Mouse (Mus musculus) MEL (cell line): ENCODE measurements around the gene Sqor. TPM values are rescaled to one million over a fixed set of nuclear protein-coding genes. Genes with fewer than 3 reads are reported as not detected.

Source experiments
- DNase-seq: peaks from one replicate; pipeline ENCODE4 v3.0.0; 2011; ENCODE audit warnings: low read depth, low spot score
- H3K27ac ChIP-seq: 2 replicates; pipeline ENCODE4 v1.5.1; 2012; ENCODE audit warnings: low read depth, mild to moderate bottlenecking, control low read depth, low read length, moderate library complexity; ENCODE audit not compliant: control insufficient read depth
- H3K27me3 ChIP-seq, 2 experiments: fragments of 150-350 bp in 1 of 2; sonication (generic) in 1 of 2; 2 replicates each; pipeline ENCODE4 v1.6.1; 2012; ENCODE audit warnings: low read length in 2 of 2, mild to moderate bottlenecking in 2 of 2, improper control_type of control experiment in 1 of 2, moderate library complexity in 1 of 2; ENCODE audit not compliant: insufficient read depth in 2 of 2, control insufficient read depth in 1 of 2
- H3K36me3 ChIP-seq, 2 experiments: 2 replicates each; pipeline ENCODE4 v1.6.1; 2012 to 2014; ENCODE audit warnings: low read length in 2 of 2, improper control_type of control experiment in 1 of 2, inconsistent platforms in 1 of 2, mild to moderate bottlenecking in 1 of 2; ENCODE audit not compliant: insufficient read depth in 2 of 2, control insufficient read depth in 1 of 2
- H3K4me1 ChIP-seq, 2 experiments: fragments of 150-350 bp in 1 of 2; sonication (generic) in 1 of 2; 2 replicates each; pipeline ENCODE4 v1.6.1; 2012; ENCODE audit warnings: low read length in 2 of 2, improper control_type of control experiment in 1 of 2, mild to moderate bottlenecking in 1 of 2; ENCODE audit not compliant: insufficient read depth in 2 of 2, control insufficient read depth in 1 of 2
- H3K4me3 ChIP-seq, 2 experiments: fragments of 150-350 bp in 1 of 2; sonication (generic) in 1 of 2; 2 replicates each; pipeline ENCODE4 v1.5.1; 2012; ENCODE audit warnings: low read depth in 2 of 2, low read length in 2 of 2, mild to moderate bottlenecking in 2 of 2, moderate library complexity in 2 of 2, control low read depth in 1 of 2, improper control_type of control experiment in 1 of 2; ENCODE audit not compliant: control insufficient read depth in 1 of 2, insufficient read depth in 1 of 2
- H3K79me2 ChIP-seq: 2 replicates; pipeline ENCODE4 v1.6.1; 2012; ENCODE audit warnings: mild to moderate bottlenecking, low read length, moderate library complexity; ENCODE audit not compliant: control insufficient read depth, poor library complexity, insufficient read depth
- H3K9ac ChIP-seq: 2 replicates; pipeline ENCODE4 v1.6.1; 2012; ENCODE audit warnings: low read depth, mild to moderate bottlenecking, control low read depth, low read length, moderate library complexity; ENCODE audit not compliant: control insufficient read depth, poor library complexity, severe bottlenecking
- H3K9me3 ChIP-seq: fragments of 150-350 bp; sonication (generic); replicated peaks from 2 replicates; pipeline ENCODE4 v1.6.1; 2012; ENCODE audit warnings: mild to moderate bottlenecking, low read length, improper control_type of control experiment, moderate library complexity; ENCODE audit not compliant: insufficient read depth
- CTCF ChIP-seq, 3 experiments: IDR thresholded peaks in 2 of 3; conservative IDR thresholded peaks in 1 of 3; 2 replicates each; pipeline ENCODE4 v1.5.1; 2011 to 2012; ENCODE audit warnings: low read length in 3 of 3, low read depth in 2 of 3, mild to moderate bottlenecking in 2 of 3, improper control_type of control experiment in 1 of 3, inconsistent platforms in 1 of 3, mixed read lengths in 1 of 3, moderate library complexity in 1 of 3; ENCODE audit not compliant: control insufficient read depth in 1 of 3, insufficient read depth in 1 of 3, poor library complexity in 1 of 3, severe bottlenecking in 1 of 3
- E2F4 ChIP-seq: IDR thresholded peaks from 2 replicates; pipeline ENCODE4 v1.6.1; 2011; ENCODE audit warnings: low read depth, low read length, improper control_type of control experiment, borderline replicate concordance
- EP300 ChIP-seq, 2 experiments: IDR thresholded peaks; 2 replicates each; pipeline ENCODE4 v1.6.1; 2011; ENCODE audit warnings: improper control_type of control experiment in 2 of 2, low read length in 2 of 2, low read depth in 1 of 2, mild to moderate bottlenecking in 1 of 2
- ETS1 ChIP-seq: IDR thresholded peaks from 2 replicates; pipeline ENCODE4 v1.6.1; 2012; ENCODE audit warnings: low read depth, mild to moderate bottlenecking, inconsistent platforms, low read length, improper control_type of control experiment, moderate library complexity
- GABPA ChIP-seq: IDR thresholded peaks from 2 replicates; pipeline ENCODE4 v1.6.1; 2012; ENCODE audit warnings: low read depth, mild to moderate bottlenecking, inconsistent platforms, low read length, improper control_type of control experiment, moderate library complexity
- KAT2A ChIP-seq: conservative IDR thresholded peaks from 2 replicates; pipeline ENCODE4 v1.6.1; 2012; ENCODE audit warnings: low read depth, low read length, improper control_type of control experiment, inconsistent platforms
- MAFK ChIP-seq: IDR thresholded peaks from 2 replicates; pipeline ENCODE4 v1.6.1; 2011; ENCODE audit warnings: low read depth, mild to moderate bottlenecking, low read length, improper control_type of control experiment, borderline replicate concordance
- MAX ChIP-seq: IDR thresholded peaks from 2 replicates; pipeline ENCODE4 v1.6.1; 2011; ENCODE audit warnings: low read length, improper control_type of control experiment
- MEF2A ChIP-seq: IDR thresholded peaks from 2 replicates; pipeline ENCODE4 v1.6.1; 2014; ENCODE audit warnings: low read depth, mild to moderate bottlenecking, inconsistent platforms, low read length, improper control_type of control experiment; ENCODE audit not compliant: poor library complexity, insufficient replicate concordance, severe bottlenecking; ENCODE audit errors: extremely low read depth
- NELFE ChIP-seq: IDR thresholded peaks from 2 replicates; pipeline ENCODE4 v1.6.1; 2011; ENCODE audit warnings: low read depth, low read length, improper control_type of control experiment
- POLR2AphosphoS2 ChIP-seq: IDR thresholded peaks from 2 replicates; pipeline ENCODE4 v1.6.1; 2011; ENCODE audit warnings: low read length, improper control_type of control experiment
- RCOR1 ChIP-seq: IDR thresholded peaks from 2 replicates; pipeline ENCODE4 v1.6.1; 2012; ENCODE audit warnings: low read depth, mild to moderate bottlenecking, inconsistent platforms, low read length, improper control_type of control experiment
- SMC3 ChIP-seq: IDR thresholded peaks from 2 replicates; pipeline ENCODE4 v1.6.1; 2011; ENCODE audit warnings: low read depth, low read length, improper control_type of control experiment
- TAL1 ChIP-seq: IDR thresholded peaks from 2 replicates; pipeline ENCODE4 v1.6.1; 2012; ENCODE audit warnings: mild to moderate bottlenecking, inconsistent platforms, low read length, moderate library complexity, mixed read lengths
- ZC3H11A ChIP-seq: IDR thresholded peaks from 2 replicates; pipeline ENCODE4 v1.6.1; 2012; ENCODE audit warnings: low read depth, mild to moderate bottlenecking, inconsistent platforms, low read length, improper control_type of control experiment
- ZKSCAN1 ChIP-seq: IDR thresholded peaks from 2 replicates; pipeline ENCODE4 v1.6.1; 2012; ENCODE audit warnings: low read depth, mild to moderate bottlenecking, inconsistent platforms, low read length, improper control_type of control experiment, moderate library complexity
- ZNF384 ChIP-seq: IDR thresholded peaks from 2 replicates; pipeline ENCODE4 v1.6.1; 2012; ENCODE audit warnings: low read depth, mild to moderate bottlenecking, inconsistent platforms, low read length, improper control_type of control experiment
- polyA plus RNA-seq, 2 experiments: library from polyadenylated mRNA; stranded (reverse) in 1 of 2; unstranded in 1 of 2; fragments of >175 nt in 1 of 2; fragments of >200 nt in 1 of 2; gene quantifications; 2 replicates each; pipeline versions ENCODE4 v1.2.1 to v1.2.4; 2012; ENCODE audit warnings: low replicate concordance in 2 of 2, low read depth in 1 of 2; ENCODE audit not compliant: insufficient read length in 2 of 2, insufficient read depth in 1 of 2, missing spikeins in 1 of 2
- total RNA-seq: library from RNA; depleted of rRNA; stranded (reverse); fragments of 300-350 nt; gene quantifications from 2 replicates; pipeline ENCODE4 v1.2.3, GENCODE M21; 2012

The Sqor gene
- total and polyA plus RNA-seq, 3 experiments, result 2.2 to 3.3 TPM; not detected in 1

GRCm38 (mm10) chr2:122779967-122780366 lies 14.9 kb downstream of the Sqor start:
- Histone ChIP-seq H3K36me3 (no peaks in the 10 kb centered on the region), H3K4me1 (no peaks in the 10 kb centered on the region), H3K27ac (no peak overlapping the region), H3K9ac (no peak overlapping the region), H3K79me2 (no peaks in the 10 kb centered on the region), H3K9me3 (no peaks in the 10 kb centered on the region), H3K27me3 (no peaks in the 10 kb centered on the region), H3K4me3 (no peak overlapping the region)
- TF ChIP-seq MAX (no peak), ZC3H11A (no peak), CTCF (IDR thresholded peaks at IDR 0.05 in 2 of 3, conservative IDR thresholded peaks at IDR 0.05 in 1 of 3; ENCODE audit: control insufficient read depth in 1 of 3, insufficient read depth in 1 of 3, low read depth in 2 of 3, low read length in 3 of 3, poor library complexity in 1 of 3, severe bottlenecking in 1 of 3) (no peak), E2F4 (no peak), KAT2A (no peak), SMC3 (no peak), ZKSCAN1 (no peak)
- no peak for DNase-seq

GRCm38 (mm10) chr2:122780447-122780846 lies 15.4 kb downstream of the Sqor start:
- Histone ChIP-seq H3K79me2 (no peaks in the 10 kb centered on the region), H3K36me3 (no peaks in the 10 kb centered on the region), H3K9me3 (no peaks in the 10 kb centered on the region), H3K27ac (no peak overlapping the region), H3K27me3 (no peaks in the 10 kb centered on the region), H3K9ac (no peak overlapping the region), H3K4me3 (no peak overlapping the region), H3K4me1 (no peaks in the 10 kb centered on the region)
- TF ChIP-seq ZKSCAN1 (no peak), ETS1 (no peak), POLR2AphosphoS2 (no peak), TAL1 (no peak), MEF2A (no peak), NELFE (no peak), MAFK (no peak), CTCF (IDR thresholded peaks at IDR 0.05 in 2 of 3, conservative IDR thresholded peaks at IDR 0.05 in 1 of 3; ENCODE audit: control insufficient read depth in 1 of 3, insufficient read depth in 1 of 3, low read depth in 2 of 3, low read length in 3 of 3, poor library complexity in 1 of 3, severe bottlenecking in 1 of 3) (no peak), GABPA (no peak)
- DNase-seq, result no peak

GRCm38 (mm10) chr2:122781590-122782356 lies 16.7 kb downstream of the Sqor start:
- no peaks in the 10 kb centered on the region; a peak in 1 of 4 replicates for H3K27me3 ChIP-seq
- DNase-seq, result no peak

More at GRCm38 (mm10) chr2:122781590-122782356, 16.7 kb downstream of the Sqor start:
- no peaks in the 10 kb centered on the region for H3K36me3 ChIP-seq
- H3K4me3 ChIP-seq, result no peak overlapping the region; a peak in 1 of 4 replicates
- H3K79me2 ChIP-seq, result no peaks in the 10 kb centered on the region
- TF ChIP-seq RCOR1 (no peak), GABPA (no peak), ZNF384 (0 out of 2 replicates have a peak, but pooled peaks have one; percentile 33), EP300 (IDR thresholded peaks at IDR 0.05; ENCODE audit: low read depth in 1 of 2, low read length in 2 of 2) (peak in 1 of 2 experiments; percentile 11; a peak in 1 of 4 replicates)
- H3K4me1 ChIP-seq, result no peaks in the 10 kb centered on the region
- no peak overlapping the region for H3K9ac ChIP-seq
- H3K27ac ChIP-seq, result no peak overlapping the region
- no peaks in the 10 kb centered on the region for H3K9me3 ChIP-seq
